Mouse (Mus musculus) adrenal gland, adult (tissue): ENCODE measurements around the gene Helz.
"Not testable (repeated sequence)": the region's sequence is repeated elsewhere in the genome, so short reads cannot be mapped to it uniquely, and the experiment has no call there.

Experiments used
- DNase-seq, 2 experiments: peaks; one replicate each; pipeline ENCODE4 v3.0.0; 2022 to 2023; ENCODE audit warnings: low spot score in 1 of 2; ENCODE audit not compliant: inconsistent age in 2 of 2

The Helz gene

GRCm38 (mm10) chr11:107547351-107548203, at the start of gene Helz:
Gene Helz (plus strand): TSS chr11:107547930.
- DNase-seq = peak; percentile 72 to 92

GRCm38 (mm10) chr11:107502801-107503200, 44.9 kb upstream of the Helz start:
- no peak for DNase-seq

GRCm38 (mm10) chr11:107504364-107504763, 43.4 kb upstream of the Helz start:
- DNase-seq = not testable (repeated sequence)

GRCm38 (mm10) chr11:107506260-107506659, 41.5 kb upstream of the Helz start:
- peak; percentile 13 to 50 for DNase-seq

- no peak for DNase-seq
Observed at GRCm38 (mm10) chr11:107509631-107510338, 37.9 kb upstream of the Helz start.

GRCm38 (mm10) chr11:107510362-107511269, 37.1 kb upstream of the Helz start:
- peak; percentile 14 to 74 for DNase-seq

GRCm38 (mm10) chr11:107511954-107512353, 35.8 kb upstream of the Helz start:
- DNase-seq = peak; percentile 57 to 79

- no peak for DNase-seq
Observed at GRCm38 (mm10) chr11:107513047-107513446, 34.7 kb upstream of the Helz start.

GRCm38 (mm10) chr11:107516387-107516786, 31.3 kb upstream of the Helz start:
- no peak for DNase-seq

- DNase-seq = no peak
Observed at GRCm38 (mm10) chr11:107518645-107519429, 28.9 kb upstream of the Helz start.

- DNase-seq = peak in 1 of 2 experiments; percentile 53
Observed at GRCm38 (mm10) chr11:107521153-107521552, 26.6 kb upstream of the Helz start.

- no peak for DNase-seq
Observed at GRCm38 (mm10) chr11:107524966-107525365, 22.8 kb upstream of the Helz start.

GRCm38 (mm10) chr11:107527632-107528031, 20.1 kb upstream of the Helz start:
- no peak for DNase-seq

GRCm38 (mm10) chr11:107529320-107529719, 18.4 kb upstream of the Helz start:
- DNase-seq = peak; percentile 36 to 59

GRCm38 (mm10) chr11:107531445-107531844, 16.3 kb upstream of the Helz start:
- no peak for DNase-seq

- no peak for DNase-seq
Observed at GRCm38 (mm10) chr11:107532271-107532670, 15.5 kb upstream of the Helz start.

GRCm38 (mm10) chr11:107538994-107539393, 8.7 kb upstream of the Helz start:
- no peak for DNase-seq

GRCm38 (mm10) chr11:107540339-107540738, 7.4 kb upstream of the Helz start:
- DNase-seq = no peak

- DNase-seq = peak; percentile 13 to 57
Observed at GRCm38 (mm10) chr11:107545747-107546476, 1.8 kb upstream of the Helz start.
